Mouse (Mus musculus): ENCODE measurements at regions not wholly inside any gene's neighbourhood (a gene's known extent, or its start where the extent isn't known, plus 50 kb on each side); places are given as distances from the start of the nearest gene placed in this dataset.

DNA sequence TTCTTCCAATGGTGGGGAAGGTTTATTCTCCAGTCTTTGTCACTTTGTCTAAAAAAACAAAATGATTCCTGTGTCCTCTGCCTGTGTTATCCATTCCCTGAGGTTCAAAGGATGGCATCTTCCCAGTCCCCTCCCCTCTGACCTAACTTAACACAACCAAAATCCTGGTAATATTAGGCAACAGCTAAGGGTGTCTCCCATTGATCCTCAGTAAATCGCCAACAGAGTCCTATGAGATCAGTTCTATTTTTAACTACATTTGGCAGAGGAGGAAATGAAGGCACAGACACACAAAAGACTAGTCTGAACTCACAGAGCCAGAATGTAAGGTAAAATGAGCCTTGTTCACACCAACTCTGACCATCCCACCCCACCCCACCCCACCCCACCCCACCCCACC is 228.8 kb downstream of the Sp3 start:
- no peak for DNase-seq (ENCODE audit: low read depth)

DNA sequence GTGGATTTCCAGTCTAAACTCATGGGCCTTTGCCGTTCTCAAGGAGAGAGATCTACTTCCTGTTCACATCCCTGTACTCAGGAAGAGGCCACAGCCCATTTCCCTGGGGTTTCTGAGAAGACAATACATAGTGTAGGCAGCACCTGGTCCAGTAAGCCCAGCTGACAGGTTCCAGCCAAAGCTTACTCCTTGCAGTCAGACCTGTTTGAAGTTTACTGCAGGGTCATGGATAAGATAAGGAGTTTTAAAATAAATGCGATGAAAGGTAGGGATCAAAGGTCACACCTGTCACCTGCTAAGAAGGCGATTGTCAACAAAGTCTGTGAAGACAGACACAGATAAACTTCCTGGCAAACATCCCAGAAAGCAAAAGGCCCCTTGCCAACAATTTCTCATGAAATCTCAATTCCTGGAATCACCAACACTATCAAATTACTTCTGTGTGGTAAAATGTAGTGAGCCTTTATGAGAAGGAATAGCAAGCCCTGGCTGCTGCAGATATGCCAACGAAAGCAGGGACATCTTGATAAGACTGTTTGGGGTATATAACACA is 227.5 kb downstream of the Sp3 start:
- DNase-seq (ENCODE audit: low read depth), result no peak

GRCm38 (mm10) chr2:72753788-72754713 is 226.2 kb downstream of the Sp3 start:
- no peak for DNase-seq (ENCODE audit: low read depth)

- no peak for DNase-seq (ENCODE audit: low read depth)
These were observed 216.8 kb downstream of the Sp3 start for GRCm38 (mm10) chr2:72763454-72763853.

- no peak for DNase-seq (ENCODE audit: low read depth)
These were observed 211.1 kb downstream of the Sp3 start for GRCm38 (mm10) chr2:72769030-72769630.

- DNase-seq (ENCODE audit: low read depth), result no peak
These were observed 206.8 kb downstream of the Sp3 start for GRCm38 (mm10) chr2:72773401-72773800.

DNA sequence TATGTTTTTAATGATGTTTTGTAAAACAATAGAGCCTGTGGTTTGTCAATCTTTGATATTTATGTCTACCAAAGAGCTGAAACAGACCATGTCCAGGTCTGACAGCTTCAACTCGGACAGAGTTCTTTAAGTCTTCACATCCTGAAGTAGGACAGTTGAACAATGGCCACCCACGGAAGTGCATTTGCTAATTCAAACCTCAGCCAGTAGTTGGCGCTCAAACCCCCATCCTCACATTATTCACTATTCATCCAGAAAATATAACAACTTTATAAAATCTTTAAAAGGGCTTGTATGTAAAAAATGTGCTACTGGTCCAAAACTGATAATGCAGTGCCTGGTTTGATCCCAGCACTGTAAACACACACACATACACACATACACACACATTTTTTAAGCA is 202.9 kb downstream of the Sp3 start:
- no peak for DNase-seq (ENCODE audit: low read depth)

DNA sequence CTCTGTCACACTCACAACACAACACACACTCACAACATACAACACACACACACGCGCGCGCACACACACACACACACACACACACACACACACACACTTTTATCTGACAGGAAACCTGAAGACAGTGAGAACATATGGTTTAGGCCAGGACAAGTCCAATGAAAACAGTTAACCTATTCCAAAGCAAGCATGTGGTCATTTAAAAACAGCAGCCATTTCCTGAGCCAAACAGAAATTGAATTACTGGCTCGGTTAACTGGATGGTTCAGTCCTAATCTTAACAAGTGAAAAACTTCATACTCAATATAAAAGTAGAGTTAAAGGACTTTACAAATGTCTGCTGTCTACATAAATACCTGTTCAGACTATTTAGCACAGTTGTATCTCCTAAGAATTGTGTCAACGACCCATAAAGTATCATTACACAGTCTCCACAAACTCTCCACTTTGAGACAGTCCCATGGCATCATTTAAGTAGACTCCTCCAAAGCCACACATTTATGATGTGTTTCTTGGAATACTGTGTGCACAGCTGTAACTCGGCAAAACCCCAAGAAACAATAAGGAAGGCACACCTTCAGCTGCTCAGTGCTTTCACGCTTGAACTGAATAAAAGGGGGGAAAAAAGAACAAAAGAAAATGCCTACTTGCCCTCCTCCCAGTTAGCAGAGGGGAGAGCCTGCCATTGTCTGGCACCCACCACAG is 202.3 kb downstream of the Sp3 start:
- DNase-seq (ENCODE audit: low read depth), result no peak

DNA sequence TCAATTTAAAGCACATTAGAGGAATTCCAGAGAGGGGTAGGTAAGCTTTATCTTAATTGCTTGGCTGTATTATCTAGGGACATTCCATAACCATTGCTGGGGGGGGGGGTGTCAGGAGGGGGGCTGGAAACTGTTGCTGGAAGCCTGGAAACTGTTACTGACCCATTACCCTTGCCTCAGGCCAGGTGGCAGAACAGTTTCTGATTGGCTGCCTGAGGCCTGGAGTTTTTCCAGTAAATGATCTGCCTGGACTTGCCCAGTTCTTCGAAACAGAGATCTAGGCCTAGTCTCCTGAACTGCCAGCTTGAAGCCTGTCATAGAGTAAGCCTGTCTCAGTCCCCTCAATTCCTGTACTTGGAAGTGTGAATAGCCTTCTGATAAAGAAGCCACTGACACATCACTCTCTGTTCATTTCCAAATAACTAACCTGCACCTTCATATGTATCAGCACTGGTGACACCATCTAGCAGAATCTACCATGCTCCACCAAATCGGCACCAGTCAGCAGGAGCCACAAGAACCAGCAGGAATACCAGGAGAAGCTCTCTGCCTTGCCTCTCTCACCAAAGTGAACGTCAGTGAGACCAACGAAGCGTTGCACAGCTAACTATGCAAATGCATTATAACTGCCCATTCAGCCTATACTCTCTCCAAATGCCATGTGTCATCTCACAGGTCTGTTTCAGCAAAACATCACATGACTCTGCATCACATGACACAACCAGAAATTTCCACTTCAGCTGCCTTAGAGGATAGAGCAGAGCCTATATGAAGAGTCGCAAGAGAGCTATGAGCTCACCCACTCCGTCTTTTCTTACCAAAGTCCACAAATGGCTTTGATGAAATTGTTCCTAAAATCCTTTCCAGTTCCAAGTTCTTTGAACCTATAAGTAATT is 200.7 kb downstream of the Sp3 start:
- DNase-seq (ENCODE audit: low read depth), result no peak

- DNase-seq (ENCODE audit: low read depth), result no peak
These were observed 198.6 kb downstream of the Sp3 start for GRCm38 (mm10) chr2:72781369-72782275.

- DNase-seq (ENCODE audit: low read depth), result no peak
These were observed 197.9 kb downstream of the Sp3 start for GRCm38 (mm10) chr2:72782355-72782754.

GRCm38 (mm10) chr2:72785365-72786043 is 194.7 kb downstream of the Sp3 start:
- DNase-seq (ENCODE audit: low read depth), result no peak

DNA sequence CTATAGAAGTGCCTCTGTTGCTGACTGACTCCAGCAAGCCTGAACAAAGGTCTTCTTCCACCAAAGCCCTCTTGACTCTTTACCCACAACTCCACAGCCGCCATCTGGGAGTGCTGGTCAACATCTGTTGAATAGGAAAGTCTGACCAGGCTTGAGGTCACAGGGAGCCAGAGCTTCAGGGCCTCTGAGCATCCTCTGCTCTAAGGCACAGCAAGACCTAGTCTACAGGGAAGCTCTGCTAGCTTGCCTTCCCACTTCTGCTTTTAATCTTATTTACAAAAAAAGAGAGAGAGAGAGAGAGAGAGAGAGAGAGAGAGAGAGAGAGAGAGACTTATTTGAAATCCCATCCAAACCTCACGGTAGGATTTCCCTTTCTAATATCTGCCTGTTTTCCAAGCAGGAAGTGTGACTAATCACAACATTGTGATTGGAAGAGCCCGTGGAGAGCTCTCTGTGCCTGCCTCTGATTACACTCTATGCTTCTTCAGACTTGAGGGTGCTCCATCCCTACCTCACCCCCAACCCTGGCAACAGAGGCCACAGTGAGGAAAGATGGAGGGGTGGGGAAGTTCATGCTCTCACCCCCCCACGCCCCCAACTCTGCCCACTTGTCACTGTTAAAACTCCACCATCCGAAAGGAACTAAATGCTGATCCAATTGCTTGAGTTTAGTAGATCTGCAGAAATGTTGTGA is 194.1 kb downstream of the Sp3 start:
- no peak for DNase-seq (ENCODE audit: low read depth)

- no peak for DNase-seq (ENCODE audit: low read depth)
These were observed 192.6 kb downstream of the Sp3 start for GRCm38 (mm10) chr2:72787616-72788015.

GRCm38 (mm10) chr2:72791496-72791895 is 188.8 kb downstream of the Sp3 start:
- no peak for DNase-seq (ENCODE audit: low read depth)

- DNase-seq (ENCODE audit: low read depth), result no peak
These were observed 186.8 kb downstream of the Sp3 start for GRCm38 (mm10) chr2:72793424-72793823.

GRCm38 (mm10) chr2:72794501-72794900 is 185.7 kb downstream of the Sp3 start:
- DNase-seq (ENCODE audit: low read depth), result no peak

- DNase-seq (ENCODE audit: low read depth), result no peak
These were observed 183.1 kb downstream of the Sp3 start for GRCm38 (mm10) chr2:72797002-72797718.

All from gonadal fat pad, adult 2 months (tissue).